Mouse (Mus musculus) CH12.LX (cell line): ENCODE measurements around the gene Trp53i13. TPM values are rescaled to one million over a fixed set of nuclear protein-coding genes. Genes with fewer than 3 reads are reported as not detected.
A peak's percentile ranks its signal among the peaks of the same experiment; 100 is the strongest.

ENCODE experiments used
- DNase-seq: peaks from one replicate; pipeline ENCODE4 v3.0.0-alpha.2; 2013; ENCODE audit errors: extremely low read depth
- H3K27ac ChIP-seq: 2 replicates; pipeline ENCODE4 v1.5.1; 2012; ENCODE audit warnings: low read depth, mild to moderate bottlenecking, control low read depth, moderate library complexity; ENCODE audit not compliant: insufficient read depth
- H3K27me3 ChIP-seq: replicated peaks from 2 replicates; pipeline ENCODE3; 2012; ENCODE audit warnings: inconsistent platforms
- H3K36me3 ChIP-seq, 2 experiments: replicated peaks in 1 of 2; 2 replicates each; pipeline versions ENCODE3 to v1.6.1; 2012; ENCODE audit warnings: inconsistent platforms in 1 of 2, low read length in 1 of 2, mild to moderate bottlenecking in 1 of 2, mixed read lengths in 1 of 2, moderate library complexity in 1 of 2; ENCODE audit not compliant: control insufficient read depth in 1 of 2, insufficient read depth in 1 of 2
- H3K4me1 ChIP-seq, 2 experiments: 2 replicates each; pipeline ENCODE4 v1.6.1; 2012; ENCODE audit warnings: inconsistent platforms in 1 of 2, moderate library complexity in 1 of 2; ENCODE audit not compliant: insufficient read depth in 2 of 2, control insufficient read depth in 1 of 2
- H3K4me2 ChIP-seq: 2 replicates; pipeline ENCODE4 v1.6.1; 2012; ENCODE audit warnings: low read depth, mild to moderate bottlenecking, control low read depth; ENCODE audit not compliant: poor library complexity, insufficient read depth, severe bottlenecking
- H3K4me3 ChIP-seq, 3 experiments: fragments of 150-350 bp in 1 of 3; sonication (generic) in 1 of 3; replicated peaks in 1 of 3; 2 replicates each; pipeline versions ENCODE3 to v1.5.1; 2011 to 2012; ENCODE audit warnings: low read depth in 2 of 3, low read length in 2 of 3, mild to moderate bottlenecking in 2 of 3, moderate library complexity in 2 of 3, control low read depth in 1 of 3, improper control_type of control experiment in 1 of 3, inconsistent platforms in 1 of 3, mixed read lengths in 1 of 3; ENCODE audit not compliant: poor library complexity in 1 of 3
- H3K79me2 ChIP-seq: replicated peaks from 2 replicates; pipeline ENCODE4 v1.6.1; 2012; ENCODE audit warnings: mild to moderate bottlenecking, moderate library complexity; ENCODE audit not compliant: control insufficient read depth, poor library complexity, insufficient read depth, severe bottlenecking; ENCODE audit errors: extremely low read depth
- H3K9ac ChIP-seq: 2 replicates; pipeline ENCODE4 v1.6.1; 2012; ENCODE audit warnings: low read depth, mild to moderate bottlenecking, control low read depth, moderate library complexity; ENCODE audit not compliant: insufficient read depth
- H3K9me3 ChIP-seq: replicated peaks from 2 replicates; pipeline ENCODE3; 2012; ENCODE audit warnings: low read length, inconsistent platforms, mixed read lengths
- BHLHE40 ChIP-seq: IDR thresholded peaks from 2 replicates; pipeline ENCODE4 v1.6.1; 2011; ENCODE audit warnings: mild to moderate bottlenecking, low read depth, low read length, improper control_type of control experiment
- CHD1 ChIP-seq: IDR thresholded peaks from 2 replicates; pipeline ENCODE4 v1.6.1; 2012; ENCODE audit warnings: low read depth, low read length, improper control_type of control experiment, inconsistent platforms
- CHD2 ChIP-seq: IDR thresholded peaks from 2 replicates; pipeline ENCODE4 v1.6.1; 2011; ENCODE audit warnings: low read length, improper control_type of control experiment
- CTCF ChIP-seq, 2 experiments: IDR thresholded peaks in 1 of 2; conservative IDR thresholded peaks in 1 of 2; 2 replicates each; pipeline ENCODE4 v1.5.1; 2011 to 2012; ENCODE audit warnings: low read depth in 2 of 2, low read length in 2 of 2, improper control_type of control experiment in 1 of 2, inconsistent platforms in 1 of 2, mild to moderate bottlenecking in 1 of 2, moderate library complexity in 1 of 2
- E2F4 ChIP-seq: IDR thresholded peaks from 2 replicates; pipeline ENCODE4 v1.6.1; 2011; ENCODE audit warnings: low read depth, low read length, improper control_type of control experiment; ENCODE audit not compliant: insufficient replicate concordance
- ELF1 ChIP-seq: IDR thresholded peaks from 2 replicates; pipeline ENCODE4 v1.6.1; 2014; ENCODE audit warnings: low read depth, mild to moderate bottlenecking, inconsistent platforms, low read length, improper control_type of control experiment
- EP300 ChIP-seq: IDR thresholded peaks from 2 replicates; pipeline ENCODE4 v1.6.1; 2011; ENCODE audit warnings: low read length, improper control_type of control experiment
- ETS1 ChIP-seq: conservative IDR thresholded peaks from 2 replicates; pipeline ENCODE4 v1.6.1; 2012; ENCODE audit warnings: low read depth, mild to moderate bottlenecking, inconsistent platforms, low read length, improper control_type of control experiment, moderate library complexity
- GABPA ChIP-seq: IDR thresholded peaks from 2 replicates; pipeline ENCODE4 v1.6.1; 2012; ENCODE audit warnings: low read depth, low read length, improper control_type of control experiment, inconsistent platforms; ENCODE audit not compliant: insufficient replicate concordance
- HCFC1 ChIP-seq: IDR thresholded peaks from 2 replicates; pipeline ENCODE4 v1.6.1; 2012; ENCODE audit warnings: low read depth, mild to moderate bottlenecking, inconsistent platforms, low read length, improper control_type of control experiment
- IRF4 ChIP-seq: IDR thresholded peaks from 2 replicates; pipeline ENCODE4 v1.6.1; 2014; ENCODE audit warnings: low read depth, mild to moderate bottlenecking, inconsistent platforms, low read length, improper control_type of control experiment
- JUN ChIP-seq: IDR thresholded peaks from 2 replicates; pipeline ENCODE4 v1.6.1; 2011; ENCODE audit warnings: low read depth, mild to moderate bottlenecking, low read length, improper control_type of control experiment, moderate library complexity; ENCODE audit not compliant: insufficient read depth
- JUND ChIP-seq: conservative IDR thresholded peaks from 2 replicates; pipeline ENCODE4 v1.6.1; 2011; ENCODE audit warnings: low read depth, low read length, improper control_type of control experiment
- KAT2A ChIP-seq: IDR thresholded peaks from 2 replicates; pipeline ENCODE4 v1.6.1; 2012; ENCODE audit warnings: low read length, improper control_type of control experiment, inconsistent platforms; ENCODE audit not compliant: insufficient replicate concordance
- MAFK ChIP-seq: IDR thresholded peaks from 2 replicates; pipeline ENCODE4 v1.6.1; 2011; ENCODE audit warnings: low read length, improper control_type of control experiment; ENCODE audit not compliant: insufficient replicate concordance
- MAX ChIP-seq: IDR thresholded peaks from 2 replicates; pipeline ENCODE4 v1.6.1; 2011; ENCODE audit warnings: low read length, improper control_type of control experiment
- MAZ ChIP-seq: IDR thresholded peaks from 2 replicates; pipeline ENCODE4 v1.6.1; 2012; ENCODE audit warnings: low read depth, mild to moderate bottlenecking, inconsistent platforms, low read length, improper control_type of control experiment, moderate library complexity
- MEF2A ChIP-seq: IDR thresholded peaks from 2 replicates; pipeline ENCODE4 v1.6.1; 2014; ENCODE audit warnings: low read depth, mild to moderate bottlenecking, inconsistent platforms, low read length, improper control_type of control experiment, borderline replicate concordance
- MXI1 ChIP-seq: IDR thresholded peaks from 2 replicates; pipeline ENCODE4 v1.6.1; 2011; ENCODE audit warnings: mild to moderate bottlenecking, low read depth, low read length, improper control_type of control experiment
- MYC ChIP-seq: IDR thresholded peaks from 2 replicates; pipeline ENCODE4 v1.6.1; 2011; ENCODE audit warnings: low read depth, mild to moderate bottlenecking, improper control_type of control experiment, low read length
- NELFE ChIP-seq: IDR thresholded peaks from 2 replicates; pipeline ENCODE4 v1.6.1; 2011; ENCODE audit warnings: low read depth, low read length, improper control_type of control experiment
- NRF1 ChIP-seq: IDR thresholded peaks from 2 replicates; pipeline ENCODE4 v1.6.1; 2014; ENCODE audit warnings: low read depth, mild to moderate bottlenecking, inconsistent platforms, low read length, improper control_type of control experiment, moderate library complexity
- PAX5 ChIP-seq: IDR thresholded peaks from 2 replicates; pipeline ENCODE4 v1.6.1; 2012; ENCODE audit warnings: low read length, inconsistent platforms, mixed read lengths
- POLR2A ChIP-seq: IDR thresholded peaks from 2 replicates; pipeline ENCODE4 v1.6.1; 2011; ENCODE audit warnings: low read depth, mild to moderate bottlenecking, improper control_type of control experiment, low read length
- POLR2AphosphoS2 ChIP-seq: IDR thresholded peaks from 2 replicates; pipeline ENCODE4 v1.6.1; 2011; ENCODE audit warnings: low read depth, low read length, improper control_type of control experiment
- RAD21 ChIP-seq: IDR thresholded peaks from 2 replicates; pipeline ENCODE4 v1.6.1; 2011; ENCODE audit warnings: low read depth, mild to moderate bottlenecking, low read length, improper control_type of control experiment, moderate library complexity
- RCOR1 ChIP-seq: conservative IDR thresholded peaks from 2 replicates; pipeline ENCODE4 v1.6.1; 2012; ENCODE audit warnings: low read depth, mild to moderate bottlenecking, inconsistent platforms, low read length, improper control_type of control experiment
- SIN3A ChIP-seq: IDR thresholded peaks from 2 replicates; pipeline ENCODE4 v1.6.1; 2012; ENCODE audit warnings: low read length, improper control_type of control experiment, inconsistent platforms
- SMC3 ChIP-seq: IDR thresholded peaks from 2 replicates; pipeline ENCODE4 v1.6.1; 2011; ENCODE audit warnings: low read depth, low read length, improper control_type of control experiment
- TBP ChIP-seq: conservative IDR thresholded peaks from 2 replicates; pipeline ENCODE4 v1.6.1; 2011; ENCODE audit warnings: low read depth, low read length, improper control_type of control experiment
- TCF12 ChIP-seq: IDR thresholded peaks from 2 replicates; pipeline ENCODE4 v1.6.1; 2014; ENCODE audit warnings: low read depth, mild to moderate bottlenecking, inconsistent platforms, low read length, improper control_type of control experiment
- UBTF ChIP-seq: IDR thresholded peaks from 2 replicates; pipeline ENCODE4 v1.6.1; 2012; ENCODE audit warnings: low read depth, mild to moderate bottlenecking, inconsistent platforms, low read length, improper control_type of control experiment, moderate library complexity
- USF1 ChIP-seq: IDR thresholded peaks from 2 replicates; pipeline ENCODE4 v1.6.1; 2014; ENCODE audit warnings: low read depth, mild to moderate bottlenecking, inconsistent platforms, low read length, improper control_type of control experiment
- USF2 ChIP-seq: conservative IDR thresholded peaks from 2 replicates; pipeline ENCODE4 v1.6.1; 2011; ENCODE audit warnings: low read depth, low read length, improper control_type of control experiment
- ZC3H11A ChIP-seq: IDR thresholded peaks from 2 replicates; pipeline ENCODE4 v1.6.1; 2012; ENCODE audit warnings: low read depth, mild to moderate bottlenecking, inconsistent platforms, low read length, improper control_type of control experiment
- ZKSCAN1 ChIP-seq: IDR thresholded peaks from 2 replicates; pipeline ENCODE4 v1.6.1; 2012; ENCODE audit warnings: low read depth, inconsistent platforms, low read length, improper control_type of control experiment, borderline replicate concordance
- ZMIZ1 ChIP-seq: IDR thresholded peaks from 2 replicates; pipeline ENCODE4 v1.6.1; 2012; ENCODE audit warnings: low read depth, mild to moderate bottlenecking, inconsistent platforms, low read length, improper control_type of control experiment
- ZNF384 ChIP-seq: IDR thresholded peaks from 2 replicates; pipeline ENCODE4 v1.6.1; 2012; ENCODE audit warnings: low read depth, low read length, improper control_type of control experiment, inconsistent platforms
- dilution Hi-C: fragments of 300-500 bp; cut with MboI; formaldehyde crosslinking; loops from 2 replicates; pipeline ENCODE4 v1.14.3; 2020; ENCODE audit warnings: low sequenced_read_pairs; ENCODE audit not compliant: extremely low pct_unique_long_range_greater_than_20kb, extremely low pct_ligation_motif_present
- in situ Hi-C: fragments of 300-500 bp; cut with MboI; formaldehyde crosslinking; loops from 3 replicates; pipeline ENCODE4 v1.14.3; 2019; ENCODE audit warnings: low sequenced_read_pairs, low pct_ligation_motif_present, low pct_unique_long_range_greater_than_20kb, mixed read lengths
- polyA plus RNA-seq: library from polyadenylated mRNA; unstranded; fragments of >175 nt; gene quantifications from 2 replicates; pipeline ENCODE4 v1.2.1, GENCODE M21; 2012; ENCODE audit warnings: low read depth; ENCODE audit not compliant: insufficient read length
- total RNA-seq, 2 experiments: library from RNA; depleted of rRNA; stranded (reverse); fragments of 300-350 nt in 1 of 2; fragments of >200 nt in 1 of 2; gene quantifications; 2 replicates each; pipeline ENCODE4 v1.2.3; 2012 to 2014

Gene Trp53i13
- total and polyA plus RNA-seq, 3 experiments, result 6.7 to 12.8 (median 12.6) TPM

DNA sequence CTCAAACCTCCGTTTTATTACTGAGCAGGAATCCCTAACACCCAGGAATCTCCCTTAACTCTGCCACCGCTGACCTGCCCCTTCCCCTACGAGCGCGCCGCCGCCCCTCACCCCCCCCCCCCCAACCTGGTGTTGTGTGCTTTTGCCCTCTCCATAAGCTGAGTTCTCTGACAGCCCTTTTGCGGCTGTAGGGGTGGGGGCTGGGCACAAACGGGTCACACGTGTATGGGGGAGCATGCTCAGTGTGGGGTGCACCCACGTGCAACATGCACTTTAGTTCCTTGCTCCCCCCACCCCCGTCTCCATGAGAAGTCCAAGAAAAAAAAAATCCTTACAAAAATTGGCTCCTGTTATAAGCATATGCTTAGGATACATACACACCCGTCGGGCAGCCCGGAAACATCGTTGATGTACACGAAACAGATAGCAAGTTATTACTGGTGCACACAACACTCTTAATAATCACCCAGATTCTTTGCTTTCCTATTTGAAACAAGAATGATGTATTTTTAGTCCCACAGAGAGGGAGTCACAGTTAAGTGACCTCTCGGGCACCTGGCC lies 23.4 kb downstream of the Trp53i13 start:
- dilution Hi-C loops (no loop called here), in situ Hi-C loops (no loop called here)
- no peak for TF ChIP-seq MEF2A
- TF ChIP-seq JUND, result no peak
- peak; percentile 96 for TF ChIP-seq MYC
- TF ChIP-seq KAT2A, result no peak
- TF ChIP-seq E2F4, result no peak
- TF ChIP-seq POLR2A, result no peak
- TF ChIP-seq NELFE, result 0 out of 2 replicates have a peak, but pooled peaks have one; percentile 35
- no peak for TF ChIP-seq ZKSCAN1
- peak; percentile 82 for TF ChIP-seq BHLHE40
- no peak for TF ChIP-seq POLR2AphosphoS2
- TF ChIP-seq CTCF (conservative IDR thresholded peaks at IDR 0.05 in 1 of 2, IDR thresholded peaks at IDR 0.05 in 1 of 2; ENCODE audit: low read depth in 2 of 2, low read length in 2 of 2), result no peak
- no peak for TF ChIP-seq USF2
- peak; percentile 77 for TF ChIP-seq NRF1
- TF ChIP-seq SMC3, result no peak
- TF ChIP-seq CHD1, result no peak
- TF ChIP-seq MAX, result peak; percentile 91
- no peak for TF ChIP-seq USF1
- no peak for TF ChIP-seq PAX5
- peak; percentile 51; the same call in 1 of the 2 replicates for TF ChIP-seq TCF12
- no peak for TF ChIP-seq RCOR1
- no peak for TF ChIP-seq ZNF384
- TF ChIP-seq EP300, result no peak
- TF ChIP-seq IRF4, result peak; percentile 11; the same call in 1 of the 2 replicates
- TF ChIP-seq SIN3A, result no peak
- peak; percentile 96 for TF ChIP-seq MXI1
- TF ChIP-seq ZMIZ1, result no peak
- no peak; the same call in 1 of the 2 replicates for TF ChIP-seq MAZ
- no peak for TF ChIP-seq GABPA
- TF ChIP-seq MAFK, result no peak
- no peak for TF ChIP-seq UBTF
- no peak for TF ChIP-seq ZC3H11A
- peak; percentile 36 for TF ChIP-seq HCFC1
- TF ChIP-seq ETS1, result no peak
- peak; percentile 24; the same call in 1 of the 2 replicates for TF ChIP-seq ELF1
- 0 out of 2 replicates have a peak, but pooled peaks have one; percentile 34 for TF ChIP-seq TBP
- TF ChIP-seq JUN, result no peak
- TF ChIP-seq RAD21, result no peak
- TF ChIP-seq CHD2, result peak; percentile 90
- peaks cover 34% of the 10 kb centered on the region for H3K27me3 ChIP-seq
- H3K79me2 ChIP-seq, result peaks cover 34% of the 10 kb centered on the region
- peak overlapping the region; percentile 95 for H3K9ac ChIP-seq
- peak overlapping the region; percentile 90 for H3K4me2 ChIP-seq
- H3K36me3 ChIP-seq, result peaks cover 0 to 15% of the 10 kb centered on the region in 2 experiments
- peak; percentile 70 for DNase-seq
- no peaks in the 10 kb centered on the region for H3K9me3 ChIP-seq
- H3K27ac ChIP-seq, result peak overlapping the region; percentile 49
- H3K4me1 ChIP-seq, result peaks cover 24 to 58% of the 10 kb centered on the region in 2 experiments
- H3K4me3 ChIP-seq, result peak overlapping the region; percentile 78 to 98 (median 84)
